Mouse (Mus musculus): Measurements from ENCODE around the gene Ncoa7. TPM values are rescaled to one million over a fixed set of nuclear protein-coding genes. Genes with fewer than 3 reads are reported as not detected.
"Not testable (repeated sequence)": the region's sequence is repeated elsewhere in the genome, so short reads cannot be mapped to it uniquely, and the experiment has no call there.

Gene Ncoa7
- polyA plus RNA-seq, 1 experiment from 2014 or later, result 12.4 TPM

DNA sequence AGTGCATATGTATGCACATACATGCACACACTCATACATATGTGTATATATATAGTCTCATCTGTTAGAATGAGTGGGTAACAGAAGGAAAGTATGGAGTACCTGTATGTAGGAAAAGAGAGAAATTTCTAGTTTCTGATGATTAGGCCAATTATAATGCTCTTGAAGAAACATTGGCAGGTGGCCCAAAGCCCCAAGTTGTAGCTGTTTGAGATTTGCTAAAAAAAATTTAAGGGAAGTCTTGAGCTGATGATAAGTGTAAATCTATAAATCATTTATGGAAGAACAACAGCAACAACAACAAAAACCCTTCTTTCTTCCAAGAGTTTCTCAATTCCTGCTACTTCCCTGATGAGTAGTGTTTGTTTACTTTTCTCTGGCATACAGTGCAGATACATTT lies 173.1 kb downstream of the Ncoa7 start:
- no peak overlapping the region for H3K4me3 ChIP-seq (ENCODE audit: low read depth, low read length)
- no peaks in the 10 kb centered on the region for H3K27me3 ChIP-seq (ENCODE audit: control insufficient read depth, insufficient read depth, low read depth, low read length)
- ATAC-seq (ENCODE audit: low read depth), result no peak
- H3K9me3 ChIP-seq (replicated peaks; ENCODE audit: control insufficient read depth, low read length), result no peaks in the 10 kb centered on the region
- peaks cover 13% of the 10 kb centered on the region for H3K4me1 ChIP-seq (ENCODE audit: control insufficient read depth, low read depth, low read length)
- H3K27ac ChIP-seq (ENCODE audit: low read length), result no peak overlapping the region
- H3K4me2 ChIP-seq (ENCODE audit: low read depth, low read length), result no peak overlapping the region
- H3K9ac ChIP-seq (ENCODE audit: low read depth, low read length), result no peak overlapping the region
- H3K36me3 ChIP-seq (ENCODE audit: control insufficient read depth, insufficient read depth), result no peaks in the 10 kb centered on the region

DNA sequence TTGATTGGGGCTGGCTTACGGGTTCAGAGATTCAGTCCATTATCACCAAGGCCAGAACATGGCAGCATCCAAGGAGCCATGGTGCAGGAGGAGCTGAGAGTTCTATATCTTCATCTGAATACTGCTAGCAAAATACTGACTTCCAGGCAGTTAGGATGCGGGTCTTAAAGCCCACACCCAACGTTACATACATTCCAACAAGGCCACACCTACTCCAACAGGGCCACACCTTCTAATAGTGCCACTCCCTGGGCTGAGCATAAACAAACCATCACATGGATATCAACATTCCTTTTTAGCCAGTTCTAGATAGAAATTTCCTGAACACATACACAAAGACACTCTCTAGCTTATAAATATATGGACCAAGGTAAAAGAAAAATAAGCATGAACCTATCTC lies 173.6 kb downstream of the Ncoa7 start, which contains the start of gene Hint3:
Gene Hint3, minus strand, starts transcription at position 120 of the 400 bp plus-strand sequence.
- WGBS (ENCODE audit: insufficient replicate concordance), result 61% methylated on average over 3 of the region's 3 CpGs
- peak; percentile 65 for ATAC-seq (ENCODE audit: low read depth)
- Histone ChIP-seq H3K9ac (ENCODE audit: low read depth, low read length) (no peak within 1 kb of the TSS), H3K27ac (ENCODE audit: low read length) (no peak within 1 kb of the TSS), H3K9me3 (replicated peaks; ENCODE audit: control insufficient read depth, low read length) (no peaks in the 10 kb centered on the region), H3K4me3 (ENCODE audit: low read depth, low read length) (no peak within 1 kb of the TSS), H3K4me2 (ENCODE audit: low read depth, low read length) (no peak within 1 kb of the TSS), H3K27me3 (ENCODE audit: control insufficient read depth, insufficient read depth, low read depth, low read length) (no peaks in the 10 kb centered on the region), H3K36me3 (ENCODE audit: control insufficient read depth, insufficient read depth) (no peaks in the 10 kb centered on the region), H3K4me1 (ENCODE audit: control insufficient read depth, low read depth, low read length) (peaks cover 13% of the 10 kb centered on the region)

DNA sequence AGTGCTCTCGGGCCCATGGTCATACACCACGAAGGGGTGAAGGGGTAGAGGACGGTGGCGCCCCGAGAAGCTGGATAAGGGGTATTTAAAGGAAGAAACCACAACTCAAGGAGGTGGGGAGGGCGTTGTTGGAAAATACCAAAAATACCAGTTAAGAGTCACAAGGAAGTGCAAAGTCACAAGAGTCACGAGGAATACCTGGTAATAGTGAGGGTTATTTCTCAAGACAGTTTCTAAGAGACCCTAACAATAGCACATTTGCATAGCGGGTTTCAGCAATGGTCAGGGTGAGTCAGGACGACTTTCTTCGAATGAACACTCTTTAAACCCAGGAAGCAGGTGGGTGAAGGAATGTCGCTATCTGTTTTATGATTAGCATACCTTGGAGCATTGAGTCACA lies 174.7 kb downstream of the Ncoa7 start:
- H3K36me3 ChIP-seq (ENCODE audit: control insufficient read depth, insufficient read depth); H3K9ac ChIP-seq (ENCODE audit: low read depth, low read length); H3K27me3 ChIP-seq (ENCODE audit: control insufficient read depth, insufficient read depth, low read depth, low read length); H3K4me3 ChIP-seq (ENCODE audit: low read depth, low read length); ATAC-seq (ENCODE audit: low read depth); H3K9me3 ChIP-seq (replicated peaks; ENCODE audit: control insufficient read depth, low read length); H3K4me2 ChIP-seq (ENCODE audit: low read depth, low read length); H3K27ac ChIP-seq (ENCODE audit: low read length): not testable (repeated sequence)
- peaks cover 13% of the 10 kb centered on the region for H3K4me1 ChIP-seq (ENCODE audit: control insufficient read depth, low read depth, low read length)
- WGBS (ENCODE audit: insufficient replicate concordance), result 79% methylated on average over 11 of the region's 11 CpGs

DNA sequence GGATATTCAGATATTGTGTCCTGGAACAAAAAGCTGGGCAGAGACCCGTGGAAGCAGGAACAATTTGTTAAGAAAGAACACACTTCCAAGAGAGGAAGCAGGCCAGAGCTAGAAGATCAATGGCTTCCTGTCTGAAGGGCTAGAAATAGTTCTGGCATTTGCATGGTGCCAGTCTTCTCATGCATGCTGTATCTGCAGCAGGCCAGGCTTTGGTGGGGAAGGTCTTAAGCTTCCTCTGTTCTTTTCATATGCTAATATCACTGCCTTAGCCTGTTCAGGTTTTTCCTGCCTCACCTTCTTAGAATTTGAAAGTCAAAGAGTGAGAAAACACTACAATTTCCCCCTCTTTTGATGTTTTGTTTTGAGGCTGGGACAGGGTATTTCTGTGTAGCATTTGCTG lies 175.6 kb downstream of the Ncoa7 start:
- 14% methylated on average over 1 of the region's 1 CpGs for WGBS (ENCODE audit: insufficient replicate concordance)
- Histone ChIP-seq H3K9me3 (replicated peaks; ENCODE audit: control insufficient read depth, low read length) (no peaks in the 10 kb centered on the region), H3K27me3 (ENCODE audit: control insufficient read depth, insufficient read depth, low read depth, low read length) (no peaks in the 10 kb centered on the region), H3K4me1 (ENCODE audit: control insufficient read depth, low read depth, low read length) (peaks cover 8% of the 10 kb centered on the region), H3K4me2 (ENCODE audit: low read depth, low read length) (no peak overlapping the region), H3K27ac (ENCODE audit: low read length) (no peak overlapping the region), H3K9ac (ENCODE audit: low read depth, low read length) (no peak overlapping the region), H3K36me3 (ENCODE audit: control insufficient read depth, insufficient read depth) (no peaks in the 10 kb centered on the region), H3K4me3 (ENCODE audit: low read depth, low read length) (no peak overlapping the region)
- ATAC-seq (ENCODE audit: low read depth), result no peak

DNA sequence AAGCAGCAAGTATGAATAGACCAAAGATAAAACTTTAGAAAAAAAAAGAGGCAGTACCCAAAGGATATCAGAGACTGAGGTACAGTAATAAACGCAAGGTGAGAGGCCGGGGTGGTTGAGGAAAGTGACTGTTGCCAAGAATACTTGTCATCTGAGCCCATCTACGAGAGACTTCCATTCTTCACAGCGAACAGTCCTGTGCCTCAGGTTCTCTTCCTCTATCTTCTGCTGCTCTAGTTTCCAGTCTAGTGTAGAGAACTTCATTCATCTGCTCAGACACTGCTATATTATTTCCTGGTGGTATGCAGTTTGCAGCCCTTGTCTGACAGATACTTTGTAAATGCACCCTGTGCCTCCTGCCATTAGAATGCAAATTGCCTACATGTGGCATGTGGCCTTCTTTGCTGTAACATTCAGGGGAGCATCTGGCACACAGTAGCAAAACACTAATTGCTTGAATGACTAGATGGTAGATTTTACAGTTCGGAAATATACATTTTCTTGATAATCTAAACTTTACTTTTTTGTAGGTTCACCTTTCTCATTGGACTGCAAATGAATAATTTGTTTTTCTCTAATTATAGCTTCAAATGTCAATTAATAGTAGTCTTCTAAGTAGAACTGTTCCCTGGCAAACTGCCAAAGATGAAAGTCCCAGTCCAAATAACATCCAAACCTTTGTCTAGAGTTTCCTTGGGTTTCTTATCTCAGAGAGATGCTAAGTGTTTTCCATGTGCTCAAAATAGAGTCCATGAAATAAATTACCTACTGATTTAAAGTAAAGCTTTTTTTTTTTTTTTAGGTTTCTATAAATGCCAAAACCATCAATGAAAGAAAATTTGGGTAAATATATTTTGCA lies 178.7 kb downstream of the Ncoa7 start:
- H3K27ac ChIP-seq (ENCODE audit: low read length), result no peak overlapping the region
- no peaks in the 10 kb centered on the region for H3K36me3 ChIP-seq (ENCODE audit: control insufficient read depth, insufficient read depth)
- 55% methylated on average over 5 of the region's 5 CpGs for WGBS (ENCODE audit: insufficient replicate concordance)
- ATAC-seq (ENCODE audit: low read depth), result no peak
- no peak overlapping the region for H3K4me3 ChIP-seq (ENCODE audit: low read depth, low read length)
- no peak overlapping the region for H3K9ac ChIP-seq (ENCODE audit: low read depth, low read length)
- H3K27me3 ChIP-seq (ENCODE audit: control insufficient read depth, insufficient read depth, low read depth, low read length), result no peaks in the 10 kb centered on the region
- no peaks in the 10 kb centered on the region for H3K9me3 ChIP-seq (replicated peaks; ENCODE audit: control insufficient read depth, low read length)
- H3K4me2 ChIP-seq (ENCODE audit: low read depth, low read length), result no peak overlapping the region
- H3K4me1 ChIP-seq (ENCODE audit: control insufficient read depth, low read depth, low read length), result no peaks in the 10 kb centered on the region

DNA sequence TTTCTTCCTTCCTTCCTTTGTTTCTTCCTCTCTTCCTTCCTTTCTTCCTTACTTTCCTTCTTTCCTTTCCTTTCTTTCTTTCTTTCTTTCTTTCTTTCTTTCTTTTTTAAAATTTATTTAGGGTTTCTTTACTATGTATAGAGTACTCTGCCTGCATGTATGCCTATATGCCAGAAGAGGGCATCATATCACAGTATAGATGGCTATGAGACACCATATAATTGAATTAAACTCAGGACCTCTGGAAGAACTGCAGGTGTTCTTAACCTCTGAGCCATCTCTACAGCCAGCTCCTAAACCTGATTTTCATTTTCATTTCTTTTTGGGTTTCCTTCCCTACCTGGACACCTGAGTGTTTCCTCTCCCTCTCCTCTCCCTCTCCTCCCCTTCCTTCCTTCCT lies 180.2 kb downstream of the Ncoa7 start:
- no peak for ATAC-seq (ENCODE audit: low read depth)
- no peaks in the 10 kb centered on the region for H3K4me1 ChIP-seq (ENCODE audit: control insufficient read depth, low read depth, low read length)
- H3K9me3 ChIP-seq (replicated peaks; ENCODE audit: control insufficient read depth, low read length), result no peaks in the 10 kb centered on the region
- H3K36me3 ChIP-seq (ENCODE audit: control insufficient read depth, insufficient read depth), result no peaks in the 10 kb centered on the region
- no peak overlapping the region for H3K4me3 ChIP-seq (ENCODE audit: low read depth, low read length)
- H3K9ac ChIP-seq (ENCODE audit: low read depth, low read length), result no peak overlapping the region
- H3K4me2 ChIP-seq (ENCODE audit: low read depth, low read length), result no peak overlapping the region
- H3K27ac ChIP-seq (ENCODE audit: low read length), result no peak overlapping the region
- no peaks in the 10 kb centered on the region for H3K27me3 ChIP-seq (ENCODE audit: control insufficient read depth, insufficient read depth, low read depth, low read length)

DNA sequence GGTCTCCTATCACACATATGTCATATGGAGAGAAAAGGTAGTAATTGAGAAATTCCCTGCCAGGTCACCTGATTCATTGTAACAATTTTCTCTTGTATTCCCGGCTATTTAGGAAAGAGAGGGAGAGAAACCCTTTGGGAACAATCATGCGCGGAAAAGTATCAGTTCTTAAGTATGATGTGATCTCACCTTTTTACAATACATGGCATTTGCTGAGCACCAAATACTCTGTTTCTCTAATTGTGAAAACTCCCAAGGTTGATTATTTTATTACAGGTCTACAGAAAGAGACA lies 184.3 kb downstream of the Ncoa7 start:
- WGBS (ENCODE audit: insufficient replicate concordance), result 48% methylated on average over 3 of the region's 3 CpGs
- Histone ChIP-seq H3K9ac (ENCODE audit: low read depth, low read length) (peak overlapping the region; percentile 84), H3K9me3 (replicated peaks; ENCODE audit: control insufficient read depth, low read length) (no peaks in the 10 kb centered on the region), H3K27me3 (ENCODE audit: control insufficient read depth, insufficient read depth, low read depth, low read length) (no peaks in the 10 kb centered on the region), H3K36me3 (ENCODE audit: control insufficient read depth, insufficient read depth) (no peaks in the 10 kb centered on the region), H3K4me1 (ENCODE audit: control insufficient read depth, low read depth, low read length) (peaks cover 4% of the 10 kb centered on the region), H3K4me2 (ENCODE audit: low read depth, low read length) (peak overlapping the region; percentile 97), H3K4me3 (ENCODE audit: low read depth, low read length) (peak overlapping the region; percentile 88), H3K27ac (ENCODE audit: low read length) (peak overlapping the region; percentile 99; the same call in 1 of the 2 replicates)
- no peak for ATAC-seq (ENCODE audit: low read depth)

DNA sequence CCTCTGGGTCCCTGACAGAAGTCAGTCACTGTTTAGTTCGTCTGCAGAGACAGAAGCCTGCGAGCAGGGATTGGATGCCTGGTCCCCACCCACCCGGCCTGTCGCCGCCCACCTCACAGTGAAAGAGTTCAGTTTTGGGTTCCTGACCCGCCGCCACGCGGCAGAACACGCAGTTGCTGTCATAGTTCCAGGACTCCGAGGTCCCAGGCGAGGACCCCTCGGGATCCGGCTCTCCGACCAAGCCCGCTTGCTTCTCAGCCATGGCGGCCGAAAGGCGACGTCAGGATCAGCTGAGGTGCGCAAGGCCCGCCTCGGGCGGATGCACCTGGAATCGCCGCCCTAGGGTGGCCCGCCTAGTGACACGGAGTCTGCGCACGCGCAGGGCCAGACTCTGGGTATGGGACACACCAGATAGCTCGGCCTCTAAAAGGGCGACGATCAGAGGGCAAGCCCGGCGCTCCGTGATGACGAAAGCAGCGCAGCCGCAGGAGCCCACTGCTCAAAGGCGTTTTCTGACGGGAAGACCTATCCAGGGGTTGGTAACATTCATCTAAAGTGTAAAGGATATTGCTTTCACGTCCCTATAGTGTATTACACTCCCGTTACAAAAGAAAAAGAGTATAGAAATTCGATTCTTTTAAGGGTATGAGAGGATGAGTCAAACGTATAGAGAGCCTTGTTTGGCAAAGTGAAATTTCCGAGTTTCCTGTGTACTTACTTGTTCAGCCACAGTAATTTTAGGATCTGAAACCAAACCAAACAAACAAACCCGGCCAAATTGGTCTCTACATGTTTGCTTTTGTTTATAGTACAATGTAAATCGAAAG lies 184.8 kb downstream of the Ncoa7 start:
- peak; percentile 100 for ATAC-seq (ENCODE audit: low read depth)
- peak overlapping the region; percentile 84 for H3K9ac ChIP-seq (ENCODE audit: low read depth, low read length)
- H3K4me1 ChIP-seq (ENCODE audit: control insufficient read depth, low read depth, low read length), result peaks cover 4% of the 10 kb centered on the region
- 1% methylated on average over 49 of the region's 49 CpGs for WGBS (ENCODE audit: insufficient replicate concordance)
- H3K27me3 ChIP-seq (ENCODE audit: control insufficient read depth, insufficient read depth, low read depth, low read length), result no peaks in the 10 kb centered on the region
- H3K4me2 ChIP-seq (ENCODE audit: low read depth, low read length), result peak overlapping the region; percentile 97
- H3K9me3 ChIP-seq (replicated peaks; ENCODE audit: control insufficient read depth, low read length), result no peaks in the 10 kb centered on the region
- H3K36me3 ChIP-seq (ENCODE audit: control insufficient read depth, insufficient read depth), result no peaks in the 10 kb centered on the region
- H3K4me3 ChIP-seq (ENCODE audit: low read depth, low read length), result peak overlapping the region; percentile 88
- H3K27ac ChIP-seq (ENCODE audit: low read length), result peak overlapping the region; percentile 99

DNA sequence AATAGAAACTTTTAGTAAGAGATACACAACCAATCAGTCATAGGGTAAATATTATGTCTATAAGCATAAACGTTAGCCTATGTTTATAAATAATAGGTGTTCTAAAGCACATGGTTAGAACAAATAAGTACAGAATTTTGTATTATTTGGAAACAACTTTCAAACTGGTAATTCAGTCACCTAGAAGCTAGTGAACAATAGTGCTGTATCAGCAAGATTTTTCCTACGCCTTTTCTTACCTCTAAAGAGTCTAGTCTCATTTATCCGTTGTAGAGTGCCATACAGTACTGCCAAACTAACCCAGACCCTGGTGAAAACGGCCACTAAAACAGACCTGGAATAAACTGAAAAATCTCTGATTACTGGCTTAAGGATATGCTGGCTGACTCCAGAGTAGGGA lies 190.1 kb downstream of the Ncoa7 start:
- H3K36me3 ChIP-seq (ENCODE audit: control insufficient read depth, insufficient read depth), result no peaks in the 10 kb centered on the region; the same call in 1 of the 2 replicates
- H3K9ac ChIP-seq (ENCODE audit: low read depth, low read length), result no peak overlapping the region
- no peak overlapping the region for H3K27ac ChIP-seq (ENCODE audit: low read length)
- no peak overlapping the region for H3K4me3 ChIP-seq (ENCODE audit: low read depth, low read length)
- H3K4me2 ChIP-seq (ENCODE audit: low read depth, low read length), result no peak overlapping the region
- H3K27me3 ChIP-seq (ENCODE audit: control insufficient read depth, insufficient read depth, low read depth, low read length), result no peaks in the 10 kb centered on the region
- H3K9me3 ChIP-seq (replicated peaks; ENCODE audit: control insufficient read depth, low read length), result no peaks in the 10 kb centered on the region
- H3K4me1 ChIP-seq (ENCODE audit: control insufficient read depth, low read depth, low read length), result peaks cover 10% of the 10 kb centered on the region
- no peak for ATAC-seq (ENCODE audit: low read depth)
- WGBS (ENCODE audit: insufficient replicate concordance), result 73% methylated on average over 4 of the region's 4 CpGs

Measured in liver, embryonic 16.5 days (tissue).